Mouse (Mus musculus) heart, embryonic 15.5 days (tissue): ENCODE data around the gene Nectin3. TPM values are rescaled to one million over a fixed set of nuclear protein-coding genes. Genes with fewer than 3 reads are reported as not detected.
"Not testable (repeated sequence)": the region's sequence is repeated elsewhere in the genome, so short reads cannot be mapped to it uniquely, and the experiment has no call there.

ENCODE experiments used
- ATAC-seq: fragments of 200-750 bp; cut with Nextera tagmentation; replicated peaks from 2 replicates; pipeline ENCODE4 v1.8.0; 2017; ENCODE audit warnings: low read depth, moderate TSS enrichment; ENCODE audit not compliant: insufficient number of reproducible peaks, insufficient read depth, low FRiP score
- H3K27ac ChIP-seq: fragments of 300-500 bp; sonication (generic); 2 replicates; pipeline ENCODE4 v1.5.1; 2015; ENCODE audit warnings: mild to moderate bottlenecking, inconsistent platforms
- H3K27me3 ChIP-seq: fragments of 300-500 bp; sonication (generic); 2 replicates; pipeline ENCODE4 v1.6.1; 2015; ENCODE audit warnings: inconsistent platforms
- H3K36me3 ChIP-seq: fragments of 300-500 bp; sonication (generic); 2 replicates; pipeline ENCODE4 v1.6.1; 2015; ENCODE audit warnings: mild to moderate bottlenecking, inconsistent platforms
- H3K4me1 ChIP-seq: fragments of 300-500 bp; sonication (generic); replicated peaks from 2 replicates; pipeline ENCODE4 v1.6.1; 2015; ENCODE audit warnings: inconsistent platforms
- H3K4me2 ChIP-seq: fragments of 300-500 bp; sonication (generic); 2 replicates; pipeline ENCODE4 v1.6.1; 2015; ENCODE audit warnings: inconsistent platforms, mild to moderate bottlenecking, moderate library complexity
- H3K4me3 ChIP-seq: fragments of 300-500 bp; sonication (generic); 2 replicates; pipeline ENCODE4 v1.5.1; 2015; ENCODE audit warnings: mild to moderate bottlenecking, inconsistent platforms
- H3K9ac ChIP-seq: fragments of 300-500 bp; sonication (generic); 2 replicates; pipeline ENCODE4 v1.6.1; 2015; ENCODE audit warnings: mild to moderate bottlenecking, inconsistent platforms
- H3K9me3 ChIP-seq: fragments of 300-500 bp; sonication (generic); replicated peaks from 2 replicates; pipeline ENCODE4 v1.6.1; 2016; ENCODE audit warnings: inconsistent platforms
- WGBS: fragments of 180-500 bp; shearing (Covaris S2); methylation state at CpG from one replicate; pipeline ENCODE4 v1.1.7; 2015; ENCODE audit warnings: mixed read lengths; 5-methylcytosine and 5-hydroxymethylcytosine counted together
- polyA plus RNA-seq: library from polyadenylated mRNA; unstranded; fragments of >200 nt; fragmentation: Nextera tagmentation; extraction: Ambion mirVana; gene quantifications from 2 replicates; pipeline ENCODE4 v1.2.1, GENCODE M21; 2015

Nectin3 gene
- polyA plus RNA-seq, 1 experiment from 2014 or later: 16.1 TPM

DNA sequence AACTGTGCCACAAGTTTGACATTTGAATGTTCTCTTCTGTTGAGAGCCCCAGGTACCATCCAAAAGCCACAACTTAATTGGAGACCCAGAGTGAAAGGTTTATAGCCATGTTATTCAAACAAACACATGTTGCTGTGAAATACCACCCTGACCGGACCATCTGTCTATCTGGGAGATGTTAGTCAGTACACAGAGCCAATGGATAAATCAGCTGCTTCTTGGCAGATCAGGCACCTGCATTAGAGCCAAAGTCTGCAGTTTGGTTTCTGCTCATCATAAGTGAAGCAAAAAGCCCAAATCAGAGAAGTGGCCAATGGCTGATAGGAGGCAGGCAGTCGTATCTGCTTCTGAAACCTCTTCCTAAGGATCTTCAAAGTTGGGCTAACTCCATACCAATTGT lies 140.7 kb downstream of the Nectin3 start:
- not testable (repeated sequence) for H3K27me3 ChIP-seq, H3K9ac ChIP-seq, H3K4me3 ChIP-seq, H3K27ac ChIP-seq, H3K36me3 ChIP-seq, H3K4me1 ChIP-seq, H3K9me3 ChIP-seq, ATAC-seq, H3K4me2 ChIP-seq
- WGBS: 80% methylated on average over 2 of the region's 2 CpGs

DNA sequence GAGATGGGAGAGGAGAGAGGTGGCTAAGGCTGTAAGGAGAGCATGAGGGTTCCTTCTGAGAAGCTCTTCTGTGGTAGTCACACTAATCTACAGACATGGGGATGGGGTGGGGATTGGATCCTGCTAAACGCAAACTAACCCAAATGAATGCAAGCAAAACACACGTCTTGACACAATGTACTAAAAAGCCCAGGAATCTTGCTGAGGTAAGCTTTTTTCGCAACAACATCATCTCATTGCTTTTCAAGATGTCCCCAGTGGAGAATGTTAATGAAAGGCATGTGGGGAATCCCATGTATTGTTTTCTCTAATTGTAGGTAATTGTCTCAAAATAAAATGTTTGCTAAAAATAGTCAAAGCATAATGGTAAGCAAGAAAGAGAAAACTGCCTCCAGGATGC lies 141.7 kb downstream of the Nectin3 start:
- no peaks in the 10 kb centered on the region for H3K27me3 ChIP-seq
- no peak overlapping the region for H3K4me2 ChIP-seq
- no peak overlapping the region for H3K9ac ChIP-seq
- H3K36me3 ChIP-seq: no peaks in the 10 kb centered on the region
- peaks cover 4% of the 10 kb centered on the region for H3K4me1 ChIP-seq
- WGBS: 63% methylated on average over 3 of the region's 3 CpGs
- no peak for ATAC-seq
- H3K4me3 ChIP-seq: no peak overlapping the region
- H3K27ac ChIP-seq: no peak overlapping the region
- no peaks in the 10 kb centered on the region for H3K9me3 ChIP-seq
